Mouse (Mus musculus) olfactory bulb, adult 2 months (tissue): ENCODE measurements around the gene Rnasek.

Experiments used
- CTCF ChIP-seq: fragments of 200-500 bp; IDR thresholded peaks from 2 replicates; pipeline ENCODE4 v1.5.1; 2012; ENCODE audit warnings: low read depth, mild to moderate bottlenecking, low read length, moderate library complexity; ENCODE audit not compliant: insufficient read depth
- POLR2A ChIP-seq: fragments of 200-500 bp; IDR thresholded peaks from 2 replicates; pipeline ENCODE4 v1.6.1; 2012; ENCODE audit warnings: mild to moderate bottlenecking, low read depth, low read length, moderate library complexity; ENCODE audit not compliant: insufficient read depth

DNA sequence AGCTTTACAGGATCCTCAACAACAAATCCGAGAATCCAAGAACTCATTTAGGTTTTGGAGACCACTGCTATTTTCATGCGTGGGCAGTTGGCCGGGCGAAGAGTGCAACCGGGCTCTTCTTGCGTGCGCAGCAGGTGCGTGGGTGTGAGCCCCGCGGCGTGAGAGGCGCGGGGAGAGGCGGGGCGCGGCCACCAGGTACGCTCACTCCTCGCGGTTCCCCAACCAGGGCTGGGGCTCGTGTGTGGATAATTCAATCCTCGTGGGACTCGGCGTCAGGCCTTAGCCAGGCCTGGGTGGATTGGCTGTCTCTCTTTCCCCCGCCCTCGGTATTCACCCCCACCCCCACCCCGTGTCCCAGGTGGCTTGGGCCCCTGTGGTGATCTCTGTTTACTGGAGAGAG is 25.9 kb downstream of the Rnasek start:
- no peak for TF ChIP-seq CTCF
- no peak for TF ChIP-seq POLR2A
